Mouse (Mus musculus) thymus, adult 18-20 months (tissue): Measurements from ENCODE around the gene Csdc2.

Experiments used
- DNase-seq, 2 experiments: peaks; one replicate each; pipeline ENCODE4 v3.0.0; 2022; ENCODE audit warnings: mixed read lengths in 2 of 2

Csdc2 gene

DNA sequence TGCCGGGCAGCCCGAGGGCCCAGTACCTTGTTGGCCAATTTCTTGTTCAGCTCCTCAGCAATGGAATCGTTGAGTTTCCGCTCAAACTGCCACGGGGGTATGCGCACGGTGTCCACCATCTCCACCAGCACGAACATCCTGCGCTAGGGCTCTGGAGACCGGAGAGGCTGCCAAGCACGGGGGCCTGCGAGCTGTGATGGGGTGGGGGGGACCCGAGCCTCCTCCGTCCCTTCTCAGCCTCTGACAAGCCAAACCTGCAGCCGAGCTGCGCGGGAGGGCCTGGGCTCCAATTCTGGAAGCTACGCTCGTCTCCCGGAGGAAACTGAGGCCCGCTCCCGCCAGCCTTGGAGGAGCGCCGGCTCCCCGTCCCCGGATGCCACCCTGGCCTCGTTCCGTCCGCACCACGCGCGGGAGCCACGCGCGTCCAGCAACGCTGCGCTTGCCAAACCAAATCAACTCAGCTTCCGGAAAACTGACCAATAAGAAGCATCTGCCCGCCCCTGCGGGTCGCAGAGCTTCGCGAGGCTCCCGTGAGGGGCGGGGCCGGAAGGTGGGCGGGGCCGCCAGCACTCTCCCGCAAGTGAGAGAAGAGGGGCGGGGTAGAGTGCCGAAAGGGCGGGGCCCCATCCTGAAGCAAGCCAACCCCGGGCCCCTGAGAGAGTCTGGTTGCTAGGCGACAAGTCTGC is 10.7 kb upstream of the Csdc2 start, which contains the start of gene Polr3h:
Polr3h (minus strand) TSS at position 481 of the 686 bp plus-strand sequence.
- DNase-seq: peak; percentile 93 to 94

DNA sequence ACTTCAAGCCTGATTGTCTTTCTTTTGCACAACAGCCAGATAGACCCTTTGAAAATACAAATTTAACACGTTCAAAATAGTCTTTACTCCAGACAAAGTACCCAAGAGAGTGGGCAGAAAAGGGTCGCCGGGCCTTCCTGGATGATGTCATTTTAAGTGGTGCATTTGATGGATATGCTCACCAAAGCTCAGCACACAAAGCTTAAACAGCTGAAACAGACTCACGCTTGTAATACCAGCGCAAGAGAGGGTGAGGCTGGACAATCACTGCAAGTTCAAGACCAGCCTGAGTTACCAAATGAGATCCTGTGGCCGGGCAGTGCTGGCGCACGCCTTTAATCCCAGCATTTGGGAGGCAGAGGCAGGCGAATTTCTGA is 10.1 kb upstream of the Csdc2 start:
- no peak for DNase-seq

DNA sequence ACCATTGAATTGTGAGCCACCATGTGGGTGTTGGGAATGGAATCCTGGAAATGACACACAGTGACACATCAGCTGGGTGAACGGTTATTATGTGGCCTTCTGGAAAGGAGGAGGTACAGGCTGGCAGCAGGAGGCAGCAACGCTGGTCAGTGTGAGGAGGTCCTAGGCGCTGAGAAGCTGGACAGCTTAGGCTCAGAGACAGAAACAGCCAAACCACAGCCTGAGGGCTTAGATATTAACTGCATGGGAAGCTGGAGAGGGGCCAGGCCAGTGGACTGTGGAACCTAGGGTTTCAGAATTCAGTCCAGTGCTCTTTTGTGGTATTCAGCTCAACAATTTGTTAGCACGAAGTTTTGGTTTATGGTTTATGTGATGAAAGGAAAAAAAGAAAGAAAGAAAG is 8.8 kb upstream of the Csdc2 start:
- DNase-seq: no peak

DNA sequence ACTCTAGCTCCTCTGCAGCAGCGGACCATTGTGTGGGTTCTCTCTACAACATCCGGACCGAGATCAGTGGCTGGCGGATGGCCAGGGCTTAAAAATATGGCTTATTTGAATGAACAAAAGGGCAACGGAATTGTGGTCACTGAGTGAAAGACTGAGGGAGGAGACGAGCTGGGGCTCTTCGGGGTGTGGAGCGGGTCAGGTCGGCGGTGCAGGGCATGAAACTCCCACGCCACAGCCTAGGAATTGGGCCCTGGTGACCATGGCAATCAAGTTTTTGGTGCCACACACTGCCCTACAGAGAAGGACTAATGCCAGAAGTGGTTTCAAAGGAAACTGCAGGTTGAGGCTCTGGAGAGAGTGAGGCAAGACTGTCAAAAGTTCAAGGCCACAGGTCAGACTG is 8.3 kb upstream of the Csdc2 start:
- no peak for DNase-seq

DNA sequence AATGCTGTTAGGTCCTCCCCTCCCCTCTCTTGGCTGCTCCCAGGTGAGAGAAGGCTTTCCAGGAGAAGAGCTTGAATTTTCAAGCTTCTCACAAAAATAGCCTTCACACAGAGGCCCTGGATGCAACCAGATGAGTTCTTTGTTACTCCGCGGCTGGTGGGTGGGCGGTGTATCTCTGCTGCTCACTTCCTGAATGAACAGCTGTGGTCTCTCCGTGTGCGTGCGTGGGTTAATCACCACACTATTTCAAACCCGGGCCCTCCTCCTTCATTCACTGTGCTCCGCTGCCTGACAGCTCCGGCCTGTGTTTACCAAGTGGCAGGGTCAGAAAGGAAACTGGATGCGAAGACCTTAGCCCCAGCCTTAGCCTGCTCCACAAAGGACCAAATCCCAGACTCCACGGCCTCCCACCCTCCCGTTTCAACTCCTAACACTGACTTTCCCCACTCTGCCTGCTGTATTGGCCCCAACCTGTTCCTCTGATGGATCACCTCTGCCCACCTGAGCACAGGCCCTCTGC is 3.5 kb upstream of the Csdc2 start:
- peak; percentile 36 to 46 for DNase-seq

DNA sequence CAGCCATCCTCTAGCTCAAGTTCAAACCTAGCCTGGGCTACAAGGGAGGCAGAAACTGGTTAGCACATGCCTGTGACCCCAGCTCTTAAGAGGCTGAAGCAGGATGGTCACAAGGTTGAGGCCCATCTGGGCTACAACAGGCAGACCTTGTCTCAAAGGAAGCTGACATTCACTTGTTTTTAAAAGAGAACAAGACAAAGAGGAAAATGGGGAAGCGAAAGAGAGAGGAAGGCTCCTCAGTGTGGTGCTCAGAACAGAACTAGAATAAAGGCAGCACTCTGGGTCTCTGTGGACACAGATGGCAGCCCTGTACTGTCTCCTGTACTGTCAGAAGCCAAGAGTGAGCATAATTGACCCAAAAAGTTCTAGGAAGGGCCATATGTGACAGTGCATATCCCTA is 2.6 kb upstream of the Csdc2 start:
- DNase-seq: no peak

DNA sequence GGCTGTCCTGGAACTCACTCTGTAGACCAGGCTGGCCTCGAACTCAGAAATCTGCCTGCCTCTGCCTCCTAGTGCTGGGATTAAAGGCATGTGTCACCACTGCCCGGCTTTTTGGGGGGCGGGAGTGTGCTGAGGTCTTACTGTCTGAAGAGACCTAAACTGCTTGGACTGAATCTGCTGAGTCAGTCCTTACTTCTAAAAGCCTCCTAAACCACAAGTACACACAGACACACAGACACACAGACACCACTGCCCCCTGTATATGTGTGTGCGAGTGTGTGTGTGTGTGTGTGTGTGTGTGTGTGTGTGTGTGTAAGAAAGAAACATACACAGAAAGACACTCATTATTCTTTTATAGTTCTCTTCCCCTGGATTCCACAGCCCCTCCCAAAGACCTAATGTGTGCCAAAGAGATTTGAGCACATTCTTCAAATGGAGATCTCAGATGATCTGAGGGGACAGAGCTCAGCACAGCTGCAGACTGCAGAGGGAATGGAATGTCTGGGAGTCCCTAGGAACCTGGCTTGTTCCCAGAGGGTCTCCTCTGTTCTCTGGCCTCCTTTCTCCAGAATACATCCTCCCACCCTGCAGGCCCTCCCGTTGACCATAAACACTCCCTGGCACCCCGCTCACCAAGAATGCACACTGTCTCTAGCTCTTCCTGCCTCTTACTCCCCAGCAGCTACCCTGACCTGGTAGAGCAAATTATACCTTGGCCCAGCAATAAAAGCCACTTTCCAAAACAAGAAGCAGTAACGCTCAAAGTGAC is 506 bp upstream of the Csdc2 start:
- DNase-seq: no peak

DNA sequence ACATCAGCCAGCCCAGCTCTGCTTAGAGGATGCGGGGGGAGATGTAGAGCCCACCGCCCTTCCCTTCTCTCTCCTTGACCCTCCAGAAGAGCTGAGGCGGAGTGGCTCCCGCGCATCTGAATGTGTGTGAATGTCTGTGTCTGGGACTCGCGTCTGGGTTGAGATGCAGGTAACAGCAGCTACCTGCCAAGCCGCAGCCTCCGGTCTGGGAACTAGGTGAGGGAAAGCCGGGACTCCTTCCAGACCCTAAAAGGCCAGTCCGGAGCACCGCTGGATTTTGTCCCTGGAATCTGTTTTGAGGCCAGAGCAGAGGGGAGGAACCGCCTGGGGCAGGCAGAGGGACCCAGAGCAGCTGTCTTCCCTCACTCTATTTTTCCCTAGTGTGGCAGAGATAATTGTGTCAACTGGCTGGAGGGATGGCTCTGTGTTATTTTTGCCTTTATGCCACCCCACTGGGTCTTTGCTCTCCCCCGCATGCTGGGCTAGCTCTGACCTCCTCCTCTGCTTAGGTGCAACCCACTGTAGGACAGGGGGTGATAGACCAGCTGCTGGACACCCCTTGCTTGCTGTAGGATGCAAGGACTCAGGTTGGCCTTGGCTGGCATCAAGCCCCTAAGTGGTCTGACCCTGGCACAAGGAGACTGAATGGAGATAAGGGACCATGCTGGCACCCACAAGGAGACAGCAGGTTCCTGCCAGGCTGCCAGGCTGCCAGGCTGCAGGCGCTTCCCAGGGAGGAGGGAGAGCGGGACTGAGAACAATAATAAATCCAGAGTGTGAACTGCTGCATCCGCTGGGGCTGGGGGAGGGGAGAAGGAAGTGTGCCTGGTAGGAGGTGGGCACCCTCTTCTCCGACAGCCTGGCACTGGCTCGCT is 776 bp downstream of the Csdc2 start:
- no peak for DNase-seq

DNA sequence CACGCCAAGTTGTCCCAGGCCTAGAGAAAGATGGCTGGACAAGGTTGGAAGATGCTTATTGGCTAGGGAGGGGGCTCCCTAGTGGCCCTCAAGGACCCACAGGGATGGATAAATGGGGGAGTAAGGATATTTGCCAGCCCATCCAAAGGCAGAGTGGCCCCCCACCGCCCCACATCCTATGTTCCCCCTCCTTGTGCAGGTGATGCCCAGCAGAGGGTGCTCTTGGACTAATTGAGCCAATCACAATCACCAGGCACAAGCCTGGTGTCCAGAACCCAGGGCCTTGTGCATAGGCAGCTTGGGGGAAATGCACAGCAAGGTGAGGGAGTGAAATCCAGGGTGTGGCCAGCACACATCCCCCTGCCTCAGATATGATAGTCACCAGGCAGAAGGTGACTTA is 1.7 kb downstream of the Csdc2 start:
- no peak for DNase-seq

DNA sequence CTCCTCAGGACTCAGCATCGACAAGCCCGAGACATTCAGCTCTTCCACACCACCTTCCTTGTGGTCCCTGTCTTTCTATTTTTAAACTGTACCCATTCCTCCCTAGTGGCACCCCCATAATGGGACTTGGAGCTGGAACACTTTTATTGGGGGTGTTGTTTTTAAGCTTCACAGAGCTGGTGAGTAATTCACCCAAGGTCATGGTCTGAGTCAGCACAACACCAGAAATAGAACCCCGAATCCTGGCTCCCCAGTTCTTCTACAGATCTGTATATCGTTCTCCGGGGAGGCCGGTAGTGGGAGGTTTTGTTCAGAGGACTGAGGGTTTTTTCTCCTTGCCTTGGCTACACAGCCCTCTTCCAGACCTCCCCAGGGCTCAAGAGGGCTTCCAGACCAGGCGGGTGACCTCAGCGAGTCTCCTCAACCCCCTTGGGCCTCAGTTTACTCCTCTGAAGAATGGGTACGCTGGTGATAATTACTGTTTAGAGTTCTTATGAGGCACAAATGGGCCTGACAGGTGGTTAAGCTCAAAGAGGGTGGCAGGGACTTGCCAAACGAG is 2.7 kb downstream of the Csdc2 start:
- no peak for DNase-seq

DNA sequence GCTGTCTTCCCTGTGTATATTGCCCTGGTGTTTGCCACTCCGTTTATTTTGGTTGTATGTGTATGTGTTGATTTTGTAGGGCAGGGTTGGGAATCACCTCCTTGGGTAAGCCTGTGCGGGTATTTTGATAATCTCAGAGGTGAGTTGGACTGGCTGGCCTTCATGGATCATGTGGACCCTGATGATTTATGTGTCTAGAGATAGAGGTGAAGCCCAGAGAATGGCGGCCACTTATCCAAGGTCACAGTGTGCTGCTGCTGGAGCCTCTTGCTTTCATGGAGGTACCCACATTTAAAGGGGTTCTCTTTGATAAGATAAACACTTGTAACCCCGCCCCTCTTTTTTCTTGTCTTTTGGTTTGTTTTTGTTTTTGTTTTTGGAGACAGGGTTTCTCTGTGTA is 3.2 kb downstream of the Csdc2 start:
- no peak for DNase-seq

DNA sequence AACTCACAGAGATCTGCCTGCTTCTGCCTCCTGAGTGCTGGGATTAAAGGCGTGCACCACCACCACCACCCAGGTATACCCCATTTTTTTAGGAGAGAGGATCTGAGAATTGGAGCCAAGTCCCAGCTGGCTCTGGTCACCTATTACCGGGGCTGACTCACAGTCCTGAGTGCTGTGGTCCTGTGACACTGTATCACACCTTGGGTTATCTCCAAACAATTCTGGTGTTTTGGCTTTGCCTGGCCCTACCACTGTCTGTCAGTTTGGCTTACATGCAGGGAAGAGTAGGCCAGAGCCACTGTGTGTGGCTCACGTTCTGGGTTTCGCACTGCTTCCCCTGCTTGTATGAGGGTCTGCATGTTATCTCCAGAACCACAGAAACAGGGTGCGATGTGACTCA is 3.7 kb downstream of the Csdc2 start:
- no peak for DNase-seq

DNA sequence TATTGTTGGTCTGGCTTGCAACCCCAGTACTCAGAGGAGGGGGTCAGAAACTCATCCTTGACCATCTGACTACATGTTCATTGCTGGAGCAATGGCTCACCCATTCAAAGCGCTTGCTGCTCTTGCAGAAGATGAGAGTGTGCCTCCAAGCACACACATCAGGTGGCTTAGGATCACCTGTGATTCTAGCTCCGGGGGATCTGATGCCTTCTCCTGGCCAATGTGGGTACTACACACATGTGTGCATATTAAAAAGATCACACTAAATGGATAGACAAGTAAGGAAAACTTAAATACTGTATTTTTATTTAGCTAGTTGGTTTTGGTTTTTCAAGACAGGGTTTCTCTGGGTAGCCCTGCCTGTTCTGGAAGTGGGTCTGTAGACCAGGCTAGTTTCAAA is 4.5 kb downstream of the Csdc2 start:
- DNase-seq: no peak

DNA sequence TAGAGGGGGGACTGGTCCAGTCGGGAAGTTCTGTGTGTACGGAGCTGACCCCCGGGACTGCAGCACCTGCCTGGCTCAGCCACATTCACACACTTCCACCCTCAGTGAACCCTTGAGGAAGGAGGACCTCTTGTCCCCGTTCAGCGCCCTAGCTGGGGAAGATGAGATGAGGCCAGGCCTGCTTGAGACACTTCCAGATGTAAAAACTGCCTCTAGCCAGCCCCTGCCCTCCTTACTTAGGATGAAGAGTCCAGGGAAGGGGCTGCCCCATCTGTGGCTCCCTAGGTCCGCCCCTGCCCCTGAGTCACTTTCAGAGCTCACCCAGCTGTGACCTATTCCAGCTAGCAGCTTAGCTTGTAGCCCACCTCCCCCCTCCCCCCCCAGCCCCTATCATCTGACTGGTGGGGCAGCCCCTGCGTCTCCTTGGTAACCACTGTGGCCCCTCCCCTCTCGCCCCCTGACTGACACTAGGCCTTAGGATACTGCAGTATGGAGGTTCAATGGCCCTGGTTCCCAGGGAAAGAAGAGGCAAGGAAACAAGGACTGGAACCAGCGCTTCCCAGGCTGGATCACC is 6.7 kb downstream of the Csdc2 start:
- no peak for DNase-seq

DNA sequence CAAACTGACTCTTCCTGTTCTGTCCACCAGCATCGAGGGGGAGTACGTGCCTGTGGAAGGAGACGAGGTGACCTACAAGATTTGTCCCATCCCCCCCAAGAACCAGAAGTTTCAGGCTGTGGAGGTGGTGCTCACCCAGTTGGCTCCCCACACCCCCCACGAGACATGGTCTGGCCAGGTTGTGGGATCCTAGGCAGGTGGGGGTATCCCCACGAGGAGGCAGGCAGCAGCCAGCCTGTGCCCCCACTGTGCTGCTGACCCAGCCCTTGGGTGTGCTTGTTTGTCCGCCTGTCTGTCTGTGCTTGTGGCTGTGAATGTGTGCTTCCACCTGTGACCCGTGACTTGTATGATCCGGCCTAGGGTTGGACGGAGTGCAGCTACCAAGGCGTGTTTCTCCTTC is 12.5 kb downstream of the Csdc2 start:
- DNase-seq: no peak

DNA sequence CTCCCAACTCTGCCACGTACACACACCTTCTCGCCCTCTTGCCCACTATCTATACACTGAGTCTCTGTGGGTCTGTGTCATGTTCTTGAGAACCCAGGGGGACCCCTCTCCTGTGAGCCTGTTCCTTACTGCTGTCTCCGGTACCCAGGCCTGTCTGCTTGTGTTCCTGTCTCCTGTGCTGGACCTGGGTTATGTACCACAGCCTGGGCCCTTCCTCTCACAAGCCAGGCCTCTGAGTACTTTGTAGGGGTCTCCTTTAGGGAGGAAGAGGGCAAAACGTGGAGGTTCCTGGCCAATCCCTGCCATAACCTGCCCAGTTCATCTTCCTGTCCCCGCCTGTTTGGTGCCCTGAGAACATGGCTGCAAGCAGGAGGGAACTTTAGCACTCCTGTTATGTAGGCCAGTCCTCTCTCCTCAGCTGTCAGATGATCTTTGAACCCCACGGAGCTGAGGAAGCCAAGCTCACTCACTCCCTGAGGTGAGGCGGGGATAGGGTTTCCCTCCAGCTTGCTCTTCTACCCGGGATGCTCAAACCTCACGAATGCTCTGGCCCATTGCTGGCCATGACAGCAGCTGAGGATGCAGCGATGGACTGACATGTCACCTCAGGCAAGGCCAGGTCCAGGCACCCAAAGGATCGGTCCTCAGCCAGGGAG is 13.0 kb downstream of the Csdc2 start:
- no peak for DNase-seq

DNA sequence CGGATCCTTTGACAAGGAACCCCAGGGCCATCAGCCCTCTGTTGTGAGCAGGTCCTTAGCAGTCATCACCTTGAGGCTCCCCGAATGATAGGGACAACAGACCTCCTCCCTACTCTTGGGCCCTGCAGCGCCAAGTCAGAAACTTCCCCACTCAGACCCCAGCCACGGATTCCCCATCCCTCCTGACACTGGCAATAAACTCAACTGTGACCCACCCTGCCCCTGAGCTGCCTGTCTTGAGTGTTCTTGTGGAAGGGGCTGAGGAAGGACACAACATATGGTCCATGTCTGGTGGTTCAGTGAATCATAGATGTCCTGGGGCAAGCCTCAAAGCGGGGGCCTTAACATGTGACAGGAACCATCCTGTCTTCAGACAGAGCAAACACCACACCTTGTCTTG is 14.2 kb downstream of the Csdc2 start:
- DNase-seq: no peak

DNA sequence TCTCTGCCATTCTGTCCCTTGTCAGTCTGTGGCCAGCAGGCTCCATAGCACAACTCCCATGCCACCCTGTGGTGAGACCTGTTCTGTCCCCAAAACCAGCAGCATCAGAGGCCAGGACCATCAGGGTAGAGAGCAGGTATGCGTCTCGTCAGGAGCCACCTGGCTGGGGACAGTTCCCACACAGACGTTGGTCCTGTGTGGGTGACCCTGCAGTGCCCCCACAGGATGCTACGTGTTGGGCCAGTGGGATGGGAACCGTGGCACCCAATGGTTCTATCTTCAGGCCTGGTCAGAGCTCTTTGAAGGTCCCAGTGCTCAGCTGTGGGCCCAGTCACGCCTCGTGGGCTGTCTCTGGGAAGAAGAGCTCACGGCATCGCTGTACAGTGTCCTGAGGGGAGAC is 14.6 kb downstream of the Csdc2 start:
- no peak for DNase-seq

DNA sequence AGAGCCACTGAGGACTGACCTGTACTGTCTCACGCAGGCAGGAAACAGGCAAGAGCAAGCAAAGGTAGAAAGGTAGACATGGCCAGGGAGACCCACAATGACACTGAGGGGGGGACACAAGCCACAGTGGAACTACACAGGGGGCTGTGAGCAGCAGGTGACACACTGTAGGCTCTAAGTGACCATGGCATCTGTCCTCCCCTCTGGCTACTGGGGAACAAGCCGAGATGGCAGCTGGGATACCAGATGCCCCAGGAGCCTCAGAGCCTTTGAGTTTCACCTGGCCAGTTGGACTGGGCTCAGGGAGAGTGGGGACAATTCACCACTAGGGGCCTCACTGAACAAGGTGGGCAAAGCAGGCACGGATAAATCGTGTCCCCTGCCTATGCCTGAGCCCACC is 15.8 kb downstream of the Csdc2 start:
- no peak for DNase-seq

DNA sequence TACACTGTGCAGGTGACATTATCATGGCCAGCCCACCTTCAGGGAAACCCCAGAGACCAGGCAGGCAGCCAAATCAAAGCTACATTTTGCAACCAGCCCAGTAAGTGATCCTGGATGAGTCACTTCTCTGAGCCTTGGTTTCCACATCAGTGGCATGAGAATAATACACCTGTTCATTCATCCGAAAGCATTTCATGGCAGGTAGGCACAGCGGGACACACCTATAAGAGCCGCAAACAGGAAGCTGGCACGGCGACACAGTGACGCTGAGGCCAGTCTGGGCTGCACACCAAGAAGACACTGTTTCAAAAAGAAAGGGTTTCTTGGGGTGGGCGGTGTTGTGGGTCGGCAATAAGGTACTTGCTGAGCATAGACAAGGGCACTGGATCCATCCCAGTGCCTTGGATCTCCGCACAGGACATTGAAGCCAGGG is 17.6 kb downstream of the Csdc2 start:
- no peak for DNase-seq

DNA sequence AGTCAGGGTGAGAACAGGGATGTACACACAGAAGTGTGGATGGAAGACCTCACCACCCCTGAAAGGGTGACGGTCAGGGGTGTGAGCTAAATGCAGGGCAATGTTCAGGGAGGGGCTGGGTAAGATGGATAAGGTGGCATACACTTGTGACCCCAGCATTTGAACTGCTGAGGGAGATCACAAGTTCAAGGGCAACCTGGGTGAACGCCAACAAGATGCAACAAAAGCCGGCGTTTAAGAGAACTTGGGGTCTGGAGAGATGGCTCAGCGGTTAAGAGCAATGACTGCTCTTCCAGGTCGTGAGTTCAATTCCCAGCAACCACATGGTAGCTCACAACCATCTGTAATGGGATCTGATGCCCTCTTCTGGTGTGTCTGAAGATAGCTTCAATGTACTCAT is 18.2 kb downstream of the Csdc2 start:
- no peak for DNase-seq

DNA sequence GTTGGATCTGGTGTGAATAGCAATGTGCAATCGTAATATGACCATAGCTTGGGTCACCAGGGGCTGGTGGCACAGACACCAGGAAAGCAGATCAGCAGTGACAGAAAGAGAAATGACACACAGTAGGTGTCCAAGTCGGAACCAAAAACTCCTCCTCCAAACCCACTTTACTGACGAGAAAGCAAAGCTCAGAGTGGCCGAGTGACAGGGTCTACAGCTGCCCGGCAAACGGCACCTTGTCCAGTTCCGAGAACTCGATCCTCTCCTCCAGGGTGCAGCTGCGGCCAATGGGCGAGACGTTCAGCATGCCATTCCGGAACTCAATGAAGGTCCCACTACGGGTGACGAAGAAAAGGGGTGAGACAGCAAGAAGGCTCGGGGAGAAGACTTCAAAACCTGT is 18.9 kb downstream of the Csdc2 start:
- no peak for DNase-seq
